Mouse (Mus musculus) hindbrain, embryonic 16.5 days (tissue): ENCODE results near the gene Nfyb. TPM values are rescaled to one million over a fixed set of nuclear protein-coding genes. Genes with fewer than 3 reads are reported as not detected.
A peak's percentile ranks its signal among the peaks of the same experiment; 100 is the strongest.

ENCODE experiments used
- ATAC-seq: fragments of 200-750 bp; cut with Nextera tagmentation; 2 replicates; pipeline ENCODE4 v1.8.0; 2017; ENCODE audit warnings: moderate TSS enrichment, moderate library complexity
- H3K27ac ChIP-seq: fragments of 300-500 bp; sonication (generic); 2 replicates; pipeline ENCODE4 v1.5.1; 2014; ENCODE audit warnings: low read depth, mild to moderate bottlenecking, control low read depth, low read length, moderate library complexity
- H3K27me3 ChIP-seq: fragments of 300-500 bp; sonication (generic); replicated peaks from 2 replicates; pipeline ENCODE4 v1.6.1; 2014; ENCODE audit warnings: low read length; ENCODE audit not compliant: control insufficient read depth, insufficient read depth
- H3K36me3 ChIP-seq: fragments of 300-500 bp; sonication (generic); 2 replicates; pipeline ENCODE4 v1.6.1; 2014; ENCODE audit warnings: mild to moderate bottlenecking, low read length, moderate library complexity, mixed read lengths; ENCODE audit not compliant: control insufficient read depth, insufficient read depth
- H3K4me1 ChIP-seq: fragments of 300-500 bp; sonication (generic); 2 replicates; pipeline ENCODE4 v1.6.1; 2014; ENCODE audit warnings: low read depth, low read length; ENCODE audit not compliant: control insufficient read depth, insufficient read depth
- H3K4me2 ChIP-seq: fragments of 300-500 bp; sonication (generic); 2 replicates; pipeline ENCODE4 v1.6.1; 2014; ENCODE audit warnings: mild to moderate bottlenecking, low read length, control low read depth, moderate library complexity
- H3K4me3 ChIP-seq: fragments of 300-500 bp; sonication (generic); 2 replicates; pipeline ENCODE4 v1.5.1; 2014; ENCODE audit warnings: mild to moderate bottlenecking, low read length, control low read depth, moderate library complexity
- H3K9ac ChIP-seq: fragments of 300-500 bp; sonication (generic); 2 replicates; pipeline ENCODE4 v1.6.1; 2014; ENCODE audit warnings: low read depth, mild to moderate bottlenecking, control low read depth, low read length, moderate library complexity
- H3K9me3 ChIP-seq: fragments of 300-500 bp; sonication (generic); 2 replicates; pipeline ENCODE4 v1.6.1; 2014; ENCODE audit warnings: mild to moderate bottlenecking, low read length, moderate library complexity; ENCODE audit not compliant: control insufficient read depth
- WGBS: fragments of 180-500 bp; shearing (Covaris S2); extraction: QIAGEN DNeasy Blood & Tissue Kit; methylation state at CpG from one replicate; pipeline ENCODE4 v1.1.7; 2014; 5-methylcytosine and 5-hydroxymethylcytosine counted together
- polyA plus RNA-seq: library from polyadenylated mRNA; unstranded; fragments of >200 nt; fragmentation: Nextera tagmentation; extraction: Ambion mirVana; gene quantifications from 2 replicates; pipeline ENCODE4 v1.2.1, GENCODE M21; 2015

Nfyb gene
- 37.3 and 38.5 TPM in 2 replicates for polyA plus RNA-seq

DNA sequence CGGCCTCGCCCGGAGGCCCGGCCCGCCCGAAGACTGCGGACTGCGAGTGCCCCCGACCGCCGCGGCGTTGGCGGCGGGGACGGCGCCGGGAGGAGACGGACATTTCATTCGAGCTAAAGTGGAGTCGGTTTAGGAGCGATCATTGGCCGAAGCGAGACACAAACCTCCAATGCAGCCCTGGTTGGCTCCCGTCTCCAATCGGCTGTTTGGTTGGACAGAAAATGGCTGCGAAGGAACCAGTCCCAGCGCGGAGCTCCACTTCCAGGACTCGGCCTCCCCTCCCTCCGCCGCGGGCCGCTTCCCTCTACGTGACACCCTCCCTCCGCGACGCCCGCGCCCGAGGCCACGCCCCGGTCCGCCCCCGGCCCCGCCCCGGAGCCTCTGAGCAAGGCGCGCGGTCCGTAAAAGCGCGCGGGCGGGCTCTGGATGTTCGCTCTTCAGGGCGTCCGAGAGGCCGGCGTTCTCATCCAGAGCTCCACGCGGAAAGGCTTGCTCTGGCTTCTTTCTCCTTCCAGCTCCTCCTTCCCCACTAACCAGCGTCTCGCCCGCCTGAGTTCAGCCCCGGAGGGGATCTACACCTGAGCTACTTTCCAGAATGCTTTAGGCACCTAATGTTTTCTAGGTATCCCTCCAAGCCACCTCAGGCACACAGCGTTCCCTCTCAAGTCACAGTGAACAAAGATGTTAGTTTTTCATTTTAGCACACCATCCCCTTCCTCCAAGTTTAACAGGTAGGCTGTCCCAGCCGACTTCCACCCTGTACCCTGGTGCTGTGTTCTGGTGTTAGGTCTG is at the start of gene Nfyb:
Nfyb (minus strand) TSS at position 305 of the 792 bp plus-strand sequence.
- Histone ChIP-seq H3K4me1 (peaks cover 29% of the 10 kb centered on the region), H3K4me3 (peak within 1 kb of the TSS; percentile 93), H3K36me3 (0 out of 2 replicates have a peak, but pooled peaks cover 3% of the 10 kb centered on the region), H3K27me3 (no peaks in the 10 kb centered on the region), H3K9ac (peak within 1 kb of the TSS; percentile 99), H3K9me3 (no peaks in the 10 kb centered on the region), H3K27ac (peak within 1 kb of the TSS; percentile 99), H3K4me2 (peak within 1 kb of the TSS; percentile 83)
- ATAC-seq: peak; percentile 97
- WGBS: under 1% methylated on average over 66 of the region's 68 CpGs

DNA sequence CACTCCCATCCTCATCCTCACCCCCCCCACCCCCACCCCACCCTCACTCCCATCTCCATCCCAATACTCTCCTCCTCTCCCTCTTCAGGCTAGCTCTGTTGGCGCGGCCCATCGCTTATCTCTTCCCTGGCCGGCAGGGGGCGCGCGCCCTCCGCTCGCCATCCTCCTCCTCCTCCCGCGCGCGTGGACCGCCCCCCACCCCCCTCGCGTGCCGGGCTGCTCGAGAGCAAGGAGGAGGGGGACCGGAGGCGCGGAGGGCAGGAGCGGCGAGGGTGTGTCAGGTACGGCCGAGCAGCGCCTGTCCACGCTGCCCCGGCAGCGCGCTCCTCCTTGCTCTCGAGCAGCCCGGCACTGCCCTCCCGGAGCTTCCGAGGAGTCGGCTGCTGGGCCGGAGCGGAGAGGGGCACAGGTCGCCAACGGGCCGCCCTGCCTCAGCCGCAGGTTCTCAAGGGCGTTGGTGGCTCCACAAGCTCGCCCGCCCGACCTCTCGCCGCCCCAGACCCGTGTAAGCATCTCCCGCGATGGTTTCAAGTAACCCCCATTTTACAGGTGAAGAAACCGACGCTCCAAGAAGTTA is 48.0 kb upstream of the Nfyb start:
- peak; percentile 84 for ATAC-seq
- WGBS: 6% methylated on average over 36 of the region's 52 CpGs

DNA sequence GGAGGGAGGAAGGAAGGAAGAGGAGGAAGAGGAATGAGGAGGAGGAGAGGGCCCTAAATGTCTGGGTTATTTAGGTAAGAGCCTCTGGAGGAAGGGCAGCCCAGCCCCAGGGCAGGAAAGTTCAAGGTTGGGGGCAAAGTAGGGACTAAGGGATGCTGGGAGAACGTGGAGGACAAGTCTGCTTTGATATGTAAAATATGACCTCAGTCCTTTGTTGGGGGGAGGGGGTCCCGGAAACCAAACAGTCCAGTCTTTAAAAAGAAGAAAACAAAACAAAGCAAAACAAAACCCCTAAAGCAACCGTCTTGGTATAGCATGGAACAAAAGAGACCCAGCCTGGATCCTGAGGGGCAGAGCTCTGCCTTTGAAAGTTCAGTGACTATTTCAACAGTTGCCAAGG is 45.4 kb upstream of the Nfyb start:
- no peaks in the 10 kb centered on the region for H3K9me3 ChIP-seq
- no peaks in the 10 kb centered on the region for H3K27me3 ChIP-seq
- H3K27ac ChIP-seq: no peak overlapping the region
- H3K9ac ChIP-seq: no peak overlapping the region
- WGBS: 8% methylated on average over 3 of the region's 3 CpGs
- no peak overlapping the region for H3K4me2 ChIP-seq
- no peaks in the 10 kb centered on the region for H3K36me3 ChIP-seq
- peaks cover 3% of the 10 kb centered on the region; the same call in 1 of the 2 replicates for H3K4me1 ChIP-seq
- ATAC-seq: no peak
- H3K4me3 ChIP-seq: no peak overlapping the region

More for the DNA sequence above, 48.0 kb upstream of the Nfyb start:
- H3K4me2 ChIP-seq: peak overlapping the region; percentile 89
- H3K36me3 ChIP-seq: no peaks in the 10 kb centered on the region
- peak overlapping the region; percentile 65 for H3K4me3 ChIP-seq
- H3K9ac ChIP-seq: peak overlapping the region; percentile 74
- H3K27ac ChIP-seq: no peak overlapping the region
- H3K4me1 ChIP-seq: peaks cover 3% of the 10 kb centered on the region; the same call in 1 of the 2 replicates
- H3K9me3 ChIP-seq: no peaks in the 10 kb centered on the region
- no peaks in the 10 kb centered on the region for H3K27me3 ChIP-seq

DNA sequence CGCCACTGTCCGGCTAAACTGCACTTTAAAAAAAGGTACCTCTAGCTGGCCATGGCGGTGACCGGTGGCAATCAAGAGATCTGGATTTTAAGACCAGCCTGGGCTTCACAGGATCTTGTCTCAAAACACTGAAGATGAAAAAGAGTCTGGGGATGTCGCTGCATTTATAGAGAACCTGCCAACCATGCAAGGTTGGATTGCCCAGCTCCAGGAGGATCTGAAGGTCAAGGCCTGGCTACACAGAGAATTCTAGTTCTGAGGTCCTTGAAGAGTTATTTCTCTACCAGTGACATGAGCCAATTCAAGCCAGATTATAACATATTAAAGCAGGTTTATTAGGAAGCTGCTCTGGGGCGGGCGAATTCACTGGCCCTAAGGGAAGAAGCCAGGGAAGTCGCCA is 44.9 kb upstream of the Nfyb start:
- no peak overlapping the region for H3K27ac ChIP-seq
- no peak for ATAC-seq
- no peak overlapping the region for H3K4me3 ChIP-seq
- H3K4me1 ChIP-seq: peaks cover under 1% of the 10 kb centered on the region; the same call in 1 of the 2 replicates
- 76% methylated on average over 8 of the region's 8 CpGs for WGBS
- no peaks in the 10 kb centered on the region for H3K27me3 ChIP-seq
- no peak overlapping the region for H3K9ac ChIP-seq
- no peaks in the 10 kb centered on the region for H3K36me3 ChIP-seq
- H3K9me3 ChIP-seq: no peaks in the 10 kb centered on the region
- H3K4me2 ChIP-seq: no peak overlapping the region

DNA sequence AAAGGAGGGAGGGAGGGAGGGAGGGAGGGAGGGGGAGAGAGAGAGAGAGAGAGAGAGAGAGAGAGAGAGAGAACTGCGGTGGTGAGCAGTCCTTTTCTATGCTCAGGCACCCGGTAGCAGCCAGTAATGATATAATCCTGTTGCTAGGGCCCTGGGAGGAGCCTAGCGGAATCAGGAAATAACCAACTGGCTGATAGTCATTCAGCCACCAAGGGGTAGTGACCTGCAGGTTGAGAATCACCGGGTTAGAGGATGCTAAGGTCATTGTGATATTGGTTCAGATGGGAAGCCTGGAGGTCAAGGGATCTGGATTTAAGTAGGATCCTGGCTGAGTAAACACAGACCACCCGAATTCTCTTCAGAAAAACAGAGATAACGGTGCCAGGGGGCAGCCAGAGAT is 44.2 kb upstream of the Nfyb start:
- H3K27me3 ChIP-seq: no peaks in the 10 kb centered on the region
- H3K9ac ChIP-seq: no peak overlapping the region
- 49% methylated on average over 6 of the region's 6 CpGs for WGBS
- H3K36me3 ChIP-seq: no peaks in the 10 kb centered on the region
- H3K9me3 ChIP-seq: no peaks in the 10 kb centered on the region
- H3K4me1 ChIP-seq: no peaks in the 10 kb centered on the region; the same call in 1 of the 2 replicates
- no peak overlapping the region for H3K4me3 ChIP-seq
- no peak overlapping the region for H3K4me2 ChIP-seq
- no peak for ATAC-seq
- no peak overlapping the region for H3K27ac ChIP-seq

DNA sequence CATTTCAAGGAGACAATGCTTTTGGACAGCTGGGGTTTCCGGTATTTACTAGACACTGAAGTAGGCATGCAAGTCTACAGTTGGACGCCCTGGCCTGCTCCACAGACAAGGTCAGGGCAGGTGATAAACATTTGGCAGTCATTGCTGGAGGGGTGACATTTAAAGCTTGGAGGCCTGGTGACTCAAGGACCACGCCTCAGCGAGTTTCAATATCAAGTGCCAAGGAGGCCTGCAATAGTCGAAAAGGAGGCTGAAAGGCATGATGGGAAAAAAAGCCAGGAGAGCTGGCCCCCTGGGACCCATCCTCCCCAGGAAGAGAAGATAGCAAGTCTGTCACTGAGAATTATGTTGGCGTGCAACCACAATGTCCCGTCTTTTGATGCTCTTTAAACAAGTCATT is 43.3 kb upstream of the Nfyb start:
- no peaks in the 10 kb centered on the region for H3K27me3 ChIP-seq
- H3K4me2 ChIP-seq: no peak overlapping the region
- H3K9ac ChIP-seq: no peak overlapping the region
- H3K36me3 ChIP-seq: no peaks in the 10 kb centered on the region
- no peaks in the 10 kb centered on the region for H3K9me3 ChIP-seq
- H3K27ac ChIP-seq: no peak overlapping the region
- no peaks in the 10 kb centered on the region; the same call in 1 of the 2 replicates for H3K4me1 ChIP-seq
- ATAC-seq: no peak
- WGBS: 70% methylated on average over 7 of the region's 7 CpGs
- H3K4me3 ChIP-seq: no peak overlapping the region

DNA sequence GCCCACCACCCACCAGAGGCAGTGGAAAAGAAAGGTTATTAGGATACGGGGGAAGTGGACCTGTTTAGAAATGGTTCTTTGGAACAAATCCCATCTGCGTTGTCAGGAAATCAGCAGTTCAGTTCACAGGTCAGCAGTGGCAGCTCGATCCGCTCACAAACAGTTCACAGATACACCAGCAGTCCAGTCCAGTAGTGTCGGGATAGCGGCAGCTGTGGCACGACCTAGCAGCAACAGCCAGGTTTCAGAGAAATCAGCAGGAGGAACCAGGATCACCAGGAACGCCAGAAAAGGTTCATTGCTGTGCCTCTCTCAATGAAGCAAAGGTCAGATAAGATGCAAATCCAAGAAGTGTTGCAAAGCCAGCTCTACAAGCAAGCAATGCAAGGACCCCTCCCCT is 42.5 kb upstream of the Nfyb start:
- H3K4me1 ChIP-seq: no peaks in the 10 kb centered on the region
- H3K36me3 ChIP-seq: no peaks in the 10 kb centered on the region
- WGBS: 84% methylated on average over 8 of the region's 8 CpGs
- no peak for ATAC-seq
- H3K4me3 ChIP-seq: no peak overlapping the region
- no peak overlapping the region for H3K27ac ChIP-seq
- H3K27me3 ChIP-seq: no peaks in the 10 kb centered on the region
- H3K9ac ChIP-seq: no peak overlapping the region
- H3K4me2 ChIP-seq: no peak overlapping the region
- H3K9me3 ChIP-seq: no peaks in the 10 kb centered on the region

DNA sequence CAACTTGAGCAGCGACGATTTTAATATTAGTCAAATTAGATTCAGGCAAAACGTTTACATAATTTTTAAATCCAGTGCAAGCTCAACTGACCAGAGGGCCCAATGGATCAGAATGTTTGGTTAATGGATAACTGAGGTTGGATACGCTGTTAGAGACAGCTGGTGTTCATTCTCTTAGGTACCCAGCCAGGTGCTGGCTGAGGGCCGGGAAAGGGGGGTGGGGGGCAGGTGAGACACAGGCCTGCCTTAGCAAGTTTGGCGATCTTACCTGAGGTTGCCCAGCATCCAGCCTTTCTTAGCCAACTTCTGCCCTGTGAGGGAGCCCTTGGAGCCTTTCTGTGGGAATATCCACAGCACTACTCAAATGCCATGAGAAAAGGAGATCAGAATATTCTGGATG is 41.2 kb upstream of the Nfyb start:
- Histone ChIP-seq H3K4me3 (no peak overlapping the region), H3K36me3 (no peaks in the 10 kb centered on the region), H3K27ac (no peak overlapping the region), H3K4me1 (no peaks in the 10 kb centered on the region), H3K27me3 (no peaks in the 10 kb centered on the region), H3K4me2 (no peak overlapping the region), H3K9ac (no peak overlapping the region), H3K9me3 (no peaks in the 10 kb centered on the region)
- 86% methylated on average over 6 of the region's 6 CpGs for WGBS
- no peak for ATAC-seq

DNA sequence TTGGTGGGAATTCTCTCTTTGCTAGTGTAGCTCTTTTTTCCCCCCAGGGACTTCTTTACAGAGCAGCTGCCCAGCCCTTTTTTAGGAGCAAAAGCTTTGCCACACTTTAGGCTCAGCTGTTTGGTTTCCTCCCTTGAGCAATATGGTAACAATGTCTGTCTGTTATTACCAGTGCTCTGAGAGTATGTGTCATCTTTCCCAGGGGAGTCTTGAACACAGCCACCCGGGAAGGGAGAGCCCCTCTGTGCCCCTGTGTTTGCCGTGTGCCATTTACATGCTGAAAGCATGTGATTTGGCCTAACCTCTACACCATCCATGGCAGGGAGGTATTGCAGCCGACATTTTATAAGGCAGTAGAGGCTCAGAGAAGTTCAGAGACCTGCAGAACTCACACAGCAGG is 40.5 kb upstream of the Nfyb start:
- WGBS: 56% methylated on average over 3 of the region's 3 CpGs
- no peak for ATAC-seq
- Histone ChIP-seq H3K9me3 (no peaks in the 10 kb centered on the region), H3K36me3 (no peaks in the 10 kb centered on the region), H3K9ac (no peak overlapping the region), H3K4me2 (no peak overlapping the region), H3K27me3 (no peaks in the 10 kb centered on the region), H3K27ac (no peak overlapping the region), H3K4me1 (no peaks in the 10 kb centered on the region), H3K4me3 (no peak overlapping the region)
